Mouse (Mus musculus) hindbrain, embryonic 12.5 days (tissue): ENCODE measurements around the gene Crp. TPM values are rescaled to one million over a fixed set of nuclear protein-coding genes. Genes with fewer than 3 reads are reported as not detected.

Experiments
- ATAC-seq: fragments of 200-750 bp; cut with Nextera tagmentation; 2 replicates; pipeline ENCODE4 v1.8.0; 2017; ENCODE audit warnings: moderate TSS enrichment; ENCODE audit not compliant: low FRiP score
- H3K27ac ChIP-seq: fragments of 300-500 bp; sonication (generic); 2 replicates; pipeline ENCODE4 v1.5.1; 2016; ENCODE audit warnings: mild to moderate bottlenecking
- H3K27me3 ChIP-seq: fragments of 300-500 bp; sonication (generic); 2 replicates; pipeline ENCODE4 v1.6.1; 2016; ENCODE audit warnings: mild to moderate bottlenecking
- H3K36me3 ChIP-seq: fragments of 300-500 bp; sonication (generic); 2 replicates; pipeline ENCODE4 v1.6.1; 2016; ENCODE audit warnings: mild to moderate bottlenecking
- H3K4me1 ChIP-seq: fragments of 300-500 bp; sonication (generic); 2 replicates; pipeline ENCODE4 v1.6.1; 2016
- H3K4me2 ChIP-seq: fragments of 300-500 bp; sonication (generic); replicated peaks from 2 replicates; pipeline ENCODE4 v1.6.1; 2016; ENCODE audit warnings: mild to moderate bottlenecking
- H3K4me3 ChIP-seq: fragments of 300-500 bp; sonication (generic); 2 replicates; pipeline ENCODE4 v1.5.1; 2016; ENCODE audit warnings: mild to moderate bottlenecking
- H3K9ac ChIP-seq: fragments of 300-500 bp; sonication (generic); 2 replicates; pipeline ENCODE4 v1.6.1; 2016; ENCODE audit warnings: mild to moderate bottlenecking, moderate library complexity
- H3K9me3 ChIP-seq: fragments of 300-500 bp; sonication (generic); replicated peaks from 2 replicates; pipeline ENCODE4 v1.6.1; 2016; ENCODE audit warnings: mild to moderate bottlenecking
- WGBS: fragments of 180-500 bp; shearing (Covaris S2); methylation state at CpG from one replicate; pipeline ENCODE4 v1.1.7; 2016; 5-methylcytosine and 5-hydroxymethylcytosine counted together
- polyA plus RNA-seq: library from polyadenylated mRNA; unstranded; fragments of >200 nt; fragmentation: Nextera tagmentation; extraction: Ambion mirVana; gene quantifications from 2 replicates; pipeline ENCODE4 v1.2.1, GENCODE M21; 2016

The Crp gene
- polyA plus RNA-seq, 1 experiment from 2014 or later, result not detected

- WGBS, result 76% methylated on average over 7 of the region's 7 CpGs
These were observed 57.3 kb downstream of the Crp start for GRCm38 (mm10) chr1:172755151-172755550.

GRCm38 (mm10) chr1:172759525-172759924 is 61.7 kb downstream of the Crp start:
- H3K4me3 ChIP-seq, result no peak overlapping the region
- no peak overlapping the region for H3K9ac ChIP-seq
- 69% methylated on average over 1 of the region's 1 CpGs for WGBS
- H3K36me3 ChIP-seq, result no peaks in the 10 kb centered on the region
- no peaks in the 10 kb centered on the region for H3K4me1 ChIP-seq
- no peaks in the 10 kb centered on the region for H3K9me3 ChIP-seq
- no peak for ATAC-seq
- no peak overlapping the region for H3K4me2 ChIP-seq
- no peaks in the 10 kb centered on the region for H3K27me3 ChIP-seq
- H3K27ac ChIP-seq, result no peak overlapping the region

More at GRCm38 (mm10) chr1:172755151-172755550, 57.3 kb downstream of the Crp start:
- Histone ChIP-seq H3K9me3 (no peaks in the 10 kb centered on the region), H3K27ac (no peak overlapping the region), H3K4me3 (no peak overlapping the region), H3K36me3 (no peaks in the 10 kb centered on the region), H3K4me2 (no peak overlapping the region), H3K27me3 (no peaks in the 10 kb centered on the region), H3K4me1 (no peaks in the 10 kb centered on the region), H3K9ac (no peak overlapping the region)
- no peak for ATAC-seq

GRCm38 (mm10) chr1:172779195-172779594 is 81.3 kb downstream of the Crp start:
- H3K27me3 ChIP-seq, result no peaks in the 10 kb centered on the region
- no peaks in the 10 kb centered on the region for H3K36me3 ChIP-seq
- no peak overlapping the region for H3K27ac ChIP-seq
- no peak overlapping the region for H3K9ac ChIP-seq
- H3K4me3 ChIP-seq, result no peak overlapping the region
- no peaks in the 10 kb centered on the region for H3K9me3 ChIP-seq
- no peaks in the 10 kb centered on the region for H3K4me1 ChIP-seq
- WGBS, result 58% methylated on average over 5 of the region's 5 CpGs
- no peak for ATAC-seq
- no peak overlapping the region for H3K4me2 ChIP-seq

GRCm38 (mm10) chr1:172785322-172785721 is 87.5 kb downstream of the Crp start:
- ATAC-seq, result no peak
- no peak overlapping the region for H3K27ac ChIP-seq
- no peaks in the 10 kb centered on the region for H3K9me3 ChIP-seq
- H3K4me1 ChIP-seq, result no peaks in the 10 kb centered on the region
- WGBS, result 87% methylated on average over 2 of the region's 2 CpGs
- no peak overlapping the region for H3K4me2 ChIP-seq
- H3K27me3 ChIP-seq, result no peaks in the 10 kb centered on the region
- H3K9ac ChIP-seq, result no peak overlapping the region
- no peaks in the 10 kb centered on the region for H3K36me3 ChIP-seq
- H3K4me3 ChIP-seq, result no peak overlapping the region

GRCm38 (mm10) chr1:172785886-172786285 is 88.0 kb downstream of the Crp start:
- Histone ChIP-seq H3K4me3 (no peak overlapping the region), H3K27ac (no peak overlapping the region), H3K36me3 (no peaks in the 10 kb centered on the region), H3K27me3 (no peaks in the 10 kb centered on the region), H3K9me3 (no peaks in the 10 kb centered on the region), H3K4me1 (no peaks in the 10 kb centered on the region), H3K4me2 (no peak overlapping the region), H3K9ac (no peak overlapping the region)
- no peak for ATAC-seq
- WGBS, result 10% methylated on average over 1 of the region's 1 CpGs

GRCm38 (mm10) chr1:172828975-172829374 is 131.1 kb downstream of the Crp start:
- ATAC-seq, result no peak
- Histone ChIP-seq H3K27me3 (no peaks in the 10 kb centered on the region), H3K27ac (no peak overlapping the region), H3K4me1 (no peaks in the 10 kb centered on the region), H3K36me3 (no peaks in the 10 kb centered on the region), H3K4me3 (no peak overlapping the region), H3K9me3 (no peaks in the 10 kb centered on the region), H3K9ac (no peak overlapping the region), H3K4me2 (no peak overlapping the region)
- WGBS, result 81% methylated on average over 2 of the region's 2 CpGs

- ATAC-seq, result peak; percentile 54; the same call in 1 of the 2 replicates
- Histone ChIP-seq H3K27me3 (no peaks in the 10 kb centered on the region), H3K4me2 (no peak overlapping the region), H3K36me3 (no peaks in the 10 kb centered on the region), H3K4me3 (no peak overlapping the region), H3K9ac (no peak overlapping the region), H3K9me3 (no peaks in the 10 kb centered on the region), H3K27ac (no peak overlapping the region), H3K4me1 (no peaks in the 10 kb centered on the region; the same call in 1 of the 2 replicates)
- 46% methylated on average over 2 of the region's 2 CpGs for WGBS
These were observed 149.3 kb downstream of the Crp start for GRCm38 (mm10) chr1:172847044-172847761.

- no peak for ATAC-seq
- H3K36me3 ChIP-seq, result no peaks in the 10 kb centered on the region
- 86% methylated on average over 2 of the region's 2 CpGs for WGBS
These were observed 150.3 kb downstream of the Crp start for GRCm38 (mm10) chr1:172848171-172848570.

GRCm38 (mm10) chr1:172875265-172875664 is 177.4 kb downstream of the Crp start:
- no peaks in the 10 kb centered on the region for H3K27me3 ChIP-seq
- no peaks in the 10 kb centered on the region for H3K9me3 ChIP-seq
- 85% methylated on average over 4 of the region's 4 CpGs for WGBS
- ATAC-seq, result no peak
- no peaks in the 10 kb centered on the region for H3K4me1 ChIP-seq
- H3K9ac ChIP-seq, result no peak overlapping the region
- no peak overlapping the region for H3K4me2 ChIP-seq
- H3K4me3 ChIP-seq, result no peak overlapping the region
- no peaks in the 10 kb centered on the region for H3K36me3 ChIP-seq
- H3K27ac ChIP-seq, result no peak overlapping the region

More at GRCm38 (mm10) chr1:172848171-172848570, 150.3 kb downstream of the Crp start:
- Histone ChIP-seq H3K4me1 (no peaks in the 10 kb centered on the region; the same call in 1 of the 2 replicates), H3K27ac (no peak overlapping the region), H3K4me3 (no peak overlapping the region), H3K9ac (no peak overlapping the region), H3K9me3 (no peaks in the 10 kb centered on the region), H3K4me2 (no peak overlapping the region), H3K27me3 (no peaks in the 10 kb centered on the region)

GRCm38 (mm10) chr1:172876675-172877074 is 178.8 kb downstream of the Crp start:
- Histone ChIP-seq H3K4me3 (no peak overlapping the region), H3K27ac (no peak overlapping the region), H3K4me1 (no peaks in the 10 kb centered on the region), H3K9ac (no peak overlapping the region), H3K4me2 (no peak overlapping the region), H3K9me3 (no peaks in the 10 kb centered on the region), H3K27me3 (no peaks in the 10 kb centered on the region), H3K36me3 (no peaks in the 10 kb centered on the region)
- WGBS, result 52% methylated on average over 1 of the region's 1 CpGs
- no peak for ATAC-seq

Other genes with a start within 250 kb of the Crp start
- gene Slamf9, start 222.7 kb upstream of the Crp start, polyA plus RNA-seq, result 0.27 and 0.40 TPM in 2 replicates
- gene Igsf9, start 216.3 kb upstream of the Crp start, polyA plus RNA-seq, result 69.9 and 82.2 TPM in 2 replicates
- 53.2 and 64.5 TPM in 2 replicates for gene Tagln2, start 198.0 kb upstream of the Crp start, polyA plus RNA-seq
- 3.3 and 4.4 TPM in 2 replicates for gene Cfap45, start 177.3 kb upstream of the Crp start, polyA plus RNA-seq
- 0.41 TPM in 1 of 2 replicates, not detected in the other for gene Vsig8, start 142.1 kb upstream of the Crp start, polyA plus RNA-seq
- not detected in 2 replicates for gene Slamf8, start 107.5 kb upstream of the Crp start, polyA plus RNA-seq
- 0.34 TPM in 1 of 2 replicates, not detected in the other for gene Fcrl6, start 95.5 kb upstream of the Crp start, polyA plus RNA-seq
- gene Dusp23, start 65.1 kb upstream of the Crp start, polyA plus RNA-seq, result 7.9 and 8.6 TPM in 2 replicates
- not detected in 2 replicates for gene Apcs, start 197.0 kb downstream of the Crp start, polyA plus RNA-seq